Mouse (Mus musculus) embryonic fibroblast, embryonic 13.5 days (primary cell): ENCODE measurements at regions not wholly inside any gene's neighbourhood (a gene's known extent, or its start where the extent isn't known, plus 50 kb on each side); places are given as distances from the start of the nearest gene placed in this dataset.

Source experiments
- CTCF ChIP-seq: IDR thresholded peaks from 2 replicates; pipeline ENCODE4 v1.5.1; 2011; ENCODE audit warnings: mild to moderate bottlenecking, control low read depth, low read length, moderate library complexity, borderline replicate concordance; ENCODE audit not compliant: insufficient read depth
- POLR2A ChIP-seq: IDR thresholded peaks from 2 replicates; pipeline ENCODE4 v1.6.1; 2011; ENCODE audit warnings: low read depth, mild to moderate bottlenecking, control low read depth, low read length, moderate library complexity

DNA sequence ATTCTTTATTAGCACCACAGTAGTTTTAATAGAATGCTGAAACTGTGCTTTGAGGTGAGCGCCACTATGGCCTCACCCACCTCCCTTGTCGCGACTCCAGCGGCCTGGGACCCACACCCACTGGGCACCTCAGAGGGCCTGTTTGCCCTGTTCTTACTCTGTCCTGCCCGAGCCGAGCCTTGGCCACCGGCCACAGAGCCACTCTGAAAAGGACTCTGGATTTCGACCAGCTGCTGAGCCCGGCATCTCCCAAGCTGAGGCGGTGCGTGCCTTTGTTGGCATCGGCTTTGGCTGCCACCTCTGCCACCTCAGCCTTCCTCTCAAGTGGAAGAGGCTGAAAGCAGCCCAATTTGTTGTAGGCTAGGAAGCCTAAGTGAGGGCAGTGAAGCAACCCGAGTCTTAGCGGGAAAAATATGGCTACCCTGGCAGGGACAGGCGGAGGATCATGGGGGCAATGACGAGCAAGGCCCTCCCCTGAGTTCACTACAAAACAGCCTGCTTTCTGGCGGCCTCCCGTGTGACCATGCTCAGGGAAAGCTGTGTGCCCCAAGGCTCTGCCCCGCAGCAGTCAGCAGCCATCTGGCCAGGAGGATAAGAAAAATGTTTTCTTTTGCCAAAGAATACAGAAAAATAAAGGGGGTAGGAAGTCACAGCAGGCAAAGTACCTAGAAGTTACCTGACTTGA lies 240.1 kb upstream of the Pdgfd start:
- TF ChIP-seq POLR2A (no peak), CTCF (no peak)
